Mouse (Mus musculus): ENCODE results near the gene Cdkn2b. TPM values are rescaled to one million over a fixed set of nuclear protein-coding genes. Genes with fewer than 3 reads are reported as not detected.

The Cdkn2b gene
- total RNA-seq, 2 experiments from 2014 or later = not detected

- ATAC-seq (replicated peaks; ENCODE audit: poor library complexity, severe bottlenecking) = no peak
Observed at GRCm38 (mm10) chr4:89294091-89294485, 16.8 kb downstream of the Cdkn2b start.

GRCm38 (mm10) chr4:89293516-89293915 is 17.3 kb downstream of the Cdkn2b start:
- no peak for ATAC-seq (replicated peaks; ENCODE audit: poor library complexity, severe bottlenecking)

GRCm38 (mm10) chr4:89289028-89289427 is 21.8 kb downstream of the Cdkn2b start:
- ATAC-seq (replicated peaks; ENCODE audit: poor library complexity, severe bottlenecking) = no peak

GRCm38 (mm10) chr4:89286566-89286965 is 24.3 kb downstream of the Cdkn2b start:
- no peak for ATAC-seq (replicated peaks; ENCODE audit: poor library complexity, severe bottlenecking)

- no peak for ATAC-seq (replicated peaks; ENCODE audit: poor library complexity, severe bottlenecking)
Observed at GRCm38 (mm10) chr4:89285688-89286087, 25.2 kb downstream of the Cdkn2b start.

GRCm38 (mm10) chr4:89282661-89283060 is 28.2 kb downstream of the Cdkn2b start:
- no peak for ATAC-seq (replicated peaks; ENCODE audit: poor library complexity, severe bottlenecking)

GRCm38 (mm10) chr4:89282036-89282566 is 28.7 kb downstream of the Cdkn2b start:
- peak; percentile 80 for ATAC-seq (replicated peaks; ENCODE audit: poor library complexity, severe bottlenecking)

- ATAC-seq (replicated peaks; ENCODE audit: poor library complexity, severe bottlenecking) = no peak
Observed at GRCm38 (mm10) chr4:89281236-89281635, 29.6 kb downstream of the Cdkn2b start.

GRCm38 (mm10) chr4:89279641-89280040 is 31.2 kb downstream of the Cdkn2b start:
- ATAC-seq (replicated peaks; ENCODE audit: poor library complexity, severe bottlenecking) = no peak

- no peak for ATAC-seq (replicated peaks; ENCODE audit: poor library complexity, severe bottlenecking)
Observed at GRCm38 (mm10) chr4:89277381-89277940, 33.4 kb downstream of the Cdkn2b start.

- no peak for ATAC-seq (replicated peaks; ENCODE audit: poor library complexity, severe bottlenecking)
Observed at GRCm38 (mm10) chr4:89276669-89277219, 34.1 kb downstream of the Cdkn2b start.

- ATAC-seq (replicated peaks; ENCODE audit: poor library complexity, severe bottlenecking) = peak; percentile 50
Observed at GRCm38 (mm10) chr4:89275811-89276584, 34.8 kb downstream of the Cdkn2b start.

- ATAC-seq (replicated peaks; ENCODE audit: poor library complexity, severe bottlenecking) = 0 out of 2 replicates have a peak, but pooled peaks have one; percentile 23
Observed at GRCm38 (mm10) chr4:89274829-89275548, 35.9 kb downstream of the Cdkn2b start.

- ATAC-seq (replicated peaks; ENCODE audit: poor library complexity, severe bottlenecking) = no peak
Observed at GRCm38 (mm10) chr4:89274006-89274405, 36.8 kb downstream of the Cdkn2b start.

- no peak for ATAC-seq (replicated peaks; ENCODE audit: poor library complexity, severe bottlenecking)
Observed at GRCm38 (mm10) chr4:89273585-89273984, 37.3 kb downstream of the Cdkn2b start.

- ATAC-seq (replicated peaks; ENCODE audit: poor library complexity, severe bottlenecking) = no peak
Observed at GRCm38 (mm10) chr4:89272961-89273540, 37.8 kb downstream of the Cdkn2b start.

- 0 out of 2 replicates have a peak, but pooled peaks have one; percentile 28 for ATAC-seq (replicated peaks; ENCODE audit: poor library complexity, severe bottlenecking)
Observed at GRCm38 (mm10) chr4:89272101-89272718, 38.6 kb downstream of the Cdkn2b start.

- no peak for ATAC-seq (replicated peaks; ENCODE audit: poor library complexity, severe bottlenecking)
Observed at GRCm38 (mm10) chr4:89257768-89258167, 53.1 kb downstream of the Cdkn2b start.
